Mouse (Mus musculus) spleen, adult 18-20 months (tissue): ENCODE data around the gene Acp5.

Source experiments
- DNase-seq, 2 experiments: peaks; one replicate each; pipeline ENCODE4 v3.0.0; 2022; ENCODE audit warnings: mixed read lengths in 2 of 2

The Acp5 gene

GRCm38 (mm10) chr9:22095854-22096307 lies 39.6 kb downstream of the Acp5 start:
- peak; percentile 76 to 87 for DNase-seq

- DNase-seq: no peak
Observed at GRCm38 (mm10) chr9:22092746-22093145, 42.8 kb downstream of the Acp5 start.

GRCm38 (mm10) chr9:22089986-22090385 lies 45.5 kb downstream of the Acp5 start:
- DNase-seq: no peak

GRCm38 (mm10) chr9:22089281-22089680 lies 46.2 kb downstream of the Acp5 start:
- DNase-seq: no peak

GRCm38 (mm10) chr9:22087034-22087618 lies 48.4 kb downstream of the Acp5 start:
- no peak for DNase-seq

- no peak for DNase-seq
Observed at GRCm38 (mm10) chr9:22086012-22086411, 49.5 kb downstream of the Acp5 start.

GRCm38 (mm10) chr9:22085022-22085834 lies 50.3 kb downstream of the Acp5 start, which contains the start of gene Ecsit:
Gene Ecsit (minus strand): TSS chr9:22085438.
- DNase-seq: peak; percentile 81 to 86

- no peak for DNase-seq
Observed at GRCm38 (mm10) chr9:22084667-22085021, 50.9 kb downstream of the Acp5 start.
